Mouse (Mus musculus): ENCODE results near the gene Ruvbl1. TPM values are rescaled to one million over a fixed set of nuclear protein-coding genes. Genes with fewer than 3 reads are reported as not detected.
A peak's percentile ranks its signal among the peaks of the same experiment; 100 is the strongest.

Gene Ruvbl1
- polyA plus RNA-seq, 1 experiment from 2014 or later, result 163 TPM

DNA sequence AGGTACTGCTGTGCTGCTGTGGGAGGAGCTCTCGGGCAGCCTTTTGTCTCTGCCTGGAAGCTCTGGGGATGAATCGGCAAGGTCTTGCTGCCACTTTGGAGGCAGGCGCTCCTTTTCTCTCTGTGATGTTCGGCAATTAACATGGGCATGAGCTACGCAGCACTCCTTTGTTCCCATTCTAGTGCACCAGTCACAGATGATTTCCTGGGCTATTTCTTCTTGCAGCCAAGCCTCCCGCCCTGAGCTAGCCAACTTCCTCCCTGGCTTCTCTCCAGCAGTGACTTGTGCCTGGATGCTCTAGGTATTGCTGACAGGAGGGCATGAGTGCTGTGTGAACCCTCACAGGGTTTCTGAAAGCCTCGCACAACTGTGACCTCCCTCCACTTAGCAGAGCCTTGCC lies 17.9 kb downstream of the Ruvbl1 start:
- Histone ChIP-seq H3K9me3 (ENCODE audit: low read depth, low read length) (no peaks in the 10 kb centered on the region), H3K4me3 (ENCODE audit: low read depth, low read length) (no peak overlapping the region), H3K36me3 (ENCODE audit: insufficient read depth) (peaks cover 96% of the 10 kb centered on the region), H3K4me1 (ENCODE audit: insufficient read depth) (no peaks in the 10 kb centered on the region), H3K4me2 (no peak overlapping the region), H3K27me3 (ENCODE audit: insufficient read depth, low read length) (no peaks in the 10 kb centered on the region), H3K27ac (ENCODE audit: low read depth) (no peak overlapping the region), H3K9ac (no peak overlapping the region)
- ATAC-seq (ENCODE audit: insufficient read depth) (no peak), DNase-seq (peak; percentile 31)
- no peak for TF ChIP-seq CTCF (IDR thresholded peaks at IDR 0.05; ENCODE audit: low read depth)
- 73% methylated on average over 7 of the region's 7 CpGs for WGBS

DNA sequence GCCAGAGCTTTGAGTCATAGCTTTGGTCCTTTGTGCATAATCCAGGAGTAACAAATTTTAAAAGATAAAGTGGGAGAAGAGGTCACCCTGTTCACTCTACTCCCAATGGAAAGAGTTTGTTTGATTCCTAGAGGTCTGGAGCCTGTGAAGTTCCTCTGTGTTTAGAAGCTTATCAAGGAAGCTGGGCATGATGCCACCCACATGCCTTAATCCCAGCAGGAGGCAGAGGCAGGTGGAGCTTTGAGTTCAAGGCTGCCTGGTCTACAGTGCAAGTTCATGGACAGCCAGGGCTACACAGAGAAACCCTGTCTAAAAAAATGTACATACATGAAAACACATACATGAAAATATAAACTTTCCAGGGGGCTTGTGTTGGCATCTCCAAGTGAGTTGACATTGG lies 18.7 kb downstream of the Ruvbl1 start:
- H3K27ac ChIP-seq (ENCODE audit: low read depth), result no peak overlapping the region
- no peak for TF ChIP-seq CTCF (IDR thresholded peaks at IDR 0.05; ENCODE audit: low read depth)
- no peak overlapping the region for H3K9ac ChIP-seq
- H3K36me3 ChIP-seq (ENCODE audit: insufficient read depth), result peaks cover 94% of the 10 kb centered on the region
- no peak overlapping the region for H3K4me3 ChIP-seq (ENCODE audit: low read depth, low read length)
- no peaks in the 10 kb centered on the region for H3K27me3 ChIP-seq (ENCODE audit: insufficient read depth, low read length)
- no peaks in the 10 kb centered on the region for H3K9me3 ChIP-seq (ENCODE audit: low read depth, low read length)
- no peak for DNase-seq
- H3K4me1 ChIP-seq (ENCODE audit: insufficient read depth), result no peaks in the 10 kb centered on the region
- H3K4me2 ChIP-seq, result no peak overlapping the region
- no peak for ATAC-seq (ENCODE audit: insufficient read depth)

DNA sequence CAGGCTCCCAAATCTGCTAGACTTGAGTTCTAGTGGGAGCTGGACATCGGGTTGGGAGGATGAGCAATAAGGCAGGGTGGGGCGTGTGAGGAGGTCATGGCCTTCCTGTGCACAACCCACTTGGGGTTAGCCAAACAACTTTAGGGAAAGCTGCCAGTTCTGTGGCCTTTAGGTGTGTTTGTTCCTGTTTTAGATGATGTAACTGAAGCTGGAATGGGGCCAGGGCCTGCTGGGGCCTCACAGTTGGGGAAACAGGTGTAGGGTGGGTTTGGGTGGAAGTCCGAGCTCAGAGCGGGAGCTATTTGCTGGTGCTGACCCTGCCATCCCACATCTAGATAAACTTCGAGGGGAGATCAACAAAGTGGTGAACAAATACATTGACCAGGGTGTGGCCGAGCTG lies 20.2 kb downstream of the Ruvbl1 start:
- no peak overlapping the region for H3K27ac ChIP-seq (ENCODE audit: low read depth)
- no peak for DNase-seq
- TF ChIP-seq CTCF (IDR thresholded peaks at IDR 0.05; ENCODE audit: low read depth), result no peak
- peaks cover 83% of the 10 kb centered on the region for H3K36me3 ChIP-seq (ENCODE audit: insufficient read depth)
- no peaks in the 10 kb centered on the region for H3K27me3 ChIP-seq (ENCODE audit: insufficient read depth, low read length)
- no peak overlapping the region for H3K4me3 ChIP-seq (ENCODE audit: low read depth, low read length)
- H3K4me2 ChIP-seq, result no peak overlapping the region
- 68% methylated on average over 6 of the region's 6 CpGs for WGBS
- no peaks in the 10 kb centered on the region for H3K4me1 ChIP-seq (ENCODE audit: insufficient read depth)
- H3K9ac ChIP-seq, result no peak overlapping the region
- H3K9me3 ChIP-seq (ENCODE audit: low read depth, low read length), result no peaks in the 10 kb centered on the region
- no peak for ATAC-seq (ENCODE audit: insufficient read depth)

DNA sequence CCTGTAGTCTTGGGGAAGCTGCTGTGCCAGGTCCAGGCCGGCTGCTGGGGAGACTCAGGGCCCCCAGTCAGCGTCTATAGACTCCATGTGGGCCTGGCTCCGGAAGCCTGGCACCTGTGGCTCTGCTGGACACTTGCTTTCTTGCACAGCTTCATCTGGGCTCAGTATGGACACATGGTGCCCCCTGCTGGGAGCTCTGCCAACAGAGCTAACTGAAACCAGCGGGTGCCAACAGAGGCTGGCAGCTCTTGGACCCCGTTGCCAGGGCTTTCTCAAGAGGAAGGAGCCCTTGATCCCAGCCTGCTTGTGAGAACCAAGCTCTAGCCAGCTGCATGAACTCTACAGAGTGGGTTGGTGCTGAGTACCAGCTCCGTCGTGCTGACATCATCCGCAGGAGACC lies 21.7 kb downstream of the Ruvbl1 start:
- TF ChIP-seq CTCF (IDR thresholded peaks at IDR 0.05; ENCODE audit: low read depth), result peak; percentile 64
- H3K27me3 ChIP-seq (ENCODE audit: insufficient read depth, low read length), result no peaks in the 10 kb centered on the region
- ATAC-seq (ENCODE audit: insufficient read depth), result no peak; the same call in 1 of the 2 replicates
- peaks cover 82% of the 10 kb centered on the region for H3K36me3 ChIP-seq (ENCODE audit: insufficient read depth)
- H3K27ac ChIP-seq (ENCODE audit: low read depth), result no peak overlapping the region
- H3K4me1 ChIP-seq (ENCODE audit: insufficient read depth), result no peaks in the 10 kb centered on the region
- H3K9me3 ChIP-seq (ENCODE audit: low read depth, low read length), result no peaks in the 10 kb centered on the region
- no peak overlapping the region for H3K4me2 ChIP-seq
- 84% methylated on average over 8 of the region's 8 CpGs for WGBS
- no peak overlapping the region for H3K4me3 ChIP-seq (ENCODE audit: low read depth, low read length)
- DNase-seq, result peak; percentile 72
- H3K9ac ChIP-seq, result no peak overlapping the region

DNA sequence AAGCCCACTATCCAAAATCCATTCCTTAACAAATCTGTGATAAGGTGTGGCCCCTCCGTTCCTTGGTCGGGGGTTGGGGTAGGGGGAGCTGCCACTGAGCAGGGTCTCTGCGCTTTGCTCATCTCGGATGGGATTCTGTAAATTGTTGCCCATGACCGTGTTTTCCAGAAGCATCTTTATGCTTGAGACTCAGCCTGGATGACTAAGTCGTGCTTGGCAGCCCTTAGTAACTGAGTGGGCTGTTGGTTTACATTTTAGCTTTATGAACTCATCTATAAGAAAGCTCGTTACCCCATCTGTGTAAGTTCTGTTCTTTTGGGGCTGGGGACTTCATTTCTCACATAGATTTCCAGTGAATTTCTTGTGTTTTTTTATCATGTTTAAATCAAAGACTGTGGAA lies 23.8 kb downstream of the Ruvbl1 start:
- H3K9me3 ChIP-seq (ENCODE audit: low read depth, low read length), result no peaks in the 10 kb centered on the region
- no peak for DNase-seq
- TF ChIP-seq CTCF (IDR thresholded peaks at IDR 0.05; ENCODE audit: low read depth), result no peak
- no peak for ATAC-seq (ENCODE audit: insufficient read depth)
- no peak overlapping the region for H3K4me3 ChIP-seq (ENCODE audit: low read depth, low read length)
- H3K27me3 ChIP-seq (ENCODE audit: insufficient read depth, low read length), result no peaks in the 10 kb centered on the region
- H3K27ac ChIP-seq (ENCODE audit: low read depth), result no peak overlapping the region
- no peaks in the 10 kb centered on the region for H3K4me1 ChIP-seq (ENCODE audit: insufficient read depth)
- no peak overlapping the region for H3K9ac ChIP-seq
- 87% methylated on average over 7 of the region's 7 CpGs for WGBS
- no peak overlapping the region for H3K4me2 ChIP-seq
- peaks cover 81% of the 10 kb centered on the region for H3K36me3 ChIP-seq (ENCODE audit: insufficient read depth)

DNA sequence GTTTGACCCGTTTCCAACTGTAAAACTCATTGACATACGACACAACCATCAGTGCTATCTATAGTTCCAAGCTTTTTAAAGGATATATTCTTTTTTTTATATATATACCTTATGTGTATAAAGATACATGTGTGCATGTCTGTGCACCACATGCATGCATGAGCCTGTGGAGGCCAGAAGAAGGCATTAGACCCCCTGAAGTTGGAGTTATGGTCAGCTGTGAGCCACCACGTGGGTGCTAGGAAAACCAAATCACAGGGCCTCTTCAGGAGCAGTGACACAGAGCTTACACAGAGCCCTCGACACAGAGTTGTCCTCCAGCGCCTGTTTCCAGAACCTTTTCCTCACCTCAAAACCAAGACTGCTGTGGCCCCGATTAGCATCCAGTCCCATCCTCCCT lies 24.6 kb downstream of the Ruvbl1 start:
- no peak overlapping the region for H3K4me3 ChIP-seq (ENCODE audit: low read depth, low read length)
- no peaks in the 10 kb centered on the region for H3K4me1 ChIP-seq (ENCODE audit: insufficient read depth)
- 84% methylated on average over 6 of the region's 6 CpGs for WGBS
- no peak overlapping the region for H3K27ac ChIP-seq (ENCODE audit: low read depth)
- H3K9me3 ChIP-seq (ENCODE audit: low read depth, low read length), result no peaks in the 10 kb centered on the region
- DNase-seq (no peak), ATAC-seq (ENCODE audit: insufficient read depth) (no peak)
- H3K4me2 ChIP-seq, result no peak overlapping the region
- H3K36me3 ChIP-seq (ENCODE audit: insufficient read depth), result peaks cover 76% of the 10 kb centered on the region
- H3K27me3 ChIP-seq (ENCODE audit: insufficient read depth, low read length), result no peaks in the 10 kb centered on the region
- H3K9ac ChIP-seq, result no peak overlapping the region
- no peak for TF ChIP-seq CTCF (IDR thresholded peaks at IDR 0.05; ENCODE audit: low read depth)

DNA sequence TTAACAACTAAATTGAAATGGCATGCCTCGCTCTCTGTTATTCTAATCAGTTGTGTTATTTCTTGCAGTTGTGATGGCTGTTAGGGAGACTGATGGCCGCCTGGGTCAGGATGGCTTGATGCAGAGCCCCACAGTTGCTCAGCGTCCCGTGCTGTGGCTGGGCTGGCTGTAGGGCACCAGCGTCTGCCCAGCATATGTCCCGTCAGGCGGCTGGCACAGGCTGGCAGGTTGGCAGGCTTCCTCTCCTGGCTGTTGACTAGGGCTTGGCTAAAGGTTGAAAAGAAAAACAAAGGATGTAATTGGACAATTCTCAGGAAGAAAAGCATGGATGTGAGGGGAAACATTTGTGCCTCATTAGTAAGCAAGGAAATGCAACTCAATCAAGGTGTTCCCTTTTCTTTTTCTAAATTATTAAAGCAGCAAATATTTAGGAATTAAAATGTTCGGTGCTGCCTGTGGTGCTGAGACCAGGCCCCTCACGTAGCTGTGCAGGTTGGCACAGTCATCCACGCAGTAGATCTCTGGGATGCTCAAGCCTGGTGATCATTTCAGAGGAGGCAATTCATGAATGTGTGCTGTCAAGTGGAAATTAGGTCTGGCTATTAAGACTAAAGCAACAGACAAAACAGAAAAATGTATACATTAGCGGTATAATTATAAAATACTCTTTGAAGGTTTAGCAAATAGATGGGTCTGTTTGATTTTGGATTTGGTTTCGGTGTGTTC lies 25.6 kb downstream of the Ruvbl1 start:
- H3K9ac ChIP-seq, result no peak overlapping the region
- DNase-seq (no peak), ATAC-seq (ENCODE audit: insufficient read depth) (no peak)
- H3K4me3 ChIP-seq (ENCODE audit: low read depth, low read length), result no peak overlapping the region
- H3K27ac ChIP-seq (ENCODE audit: low read depth), result no peak overlapping the region
- H3K4me1 ChIP-seq (ENCODE audit: insufficient read depth), result no peaks in the 10 kb centered on the region
- peaks cover 71% of the 10 kb centered on the region for H3K36me3 ChIP-seq (ENCODE audit: insufficient read depth)
- WGBS, result 91% methylated on average over 12 of the region's 12 CpGs
- no peaks in the 10 kb centered on the region for H3K9me3 ChIP-seq (ENCODE audit: low read depth, low read length)
- no peaks in the 10 kb centered on the region for H3K27me3 ChIP-seq (ENCODE audit: insufficient read depth, low read length)
- TF ChIP-seq CTCF (IDR thresholded peaks at IDR 0.05; ENCODE audit: low read depth), result no peak
- H3K4me2 ChIP-seq, result no peak overlapping the region
